Mouse (Mus musculus): ENCODE measurements at regions not wholly inside any gene's neighbourhood (a gene's known extent, or its start where the extent isn't known, plus 50 kb on each side); places are given as distances from the start of the nearest gene placed in this dataset.

- WGBS: 64% methylated on average over 1 of the region's 1 CpGs
- Histone ChIP-seq H3K36me3 (ENCODE audit: control insufficient read depth, insufficient read depth, low read length) (no peaks in the 10 kb centered on the region), H3K9ac (ENCODE audit: low read depth, low read length, severe bottlenecking) (no peak overlapping the region), H3K4me3 (replicated peaks; ENCODE audit: low read length) (no peak overlapping the region), H3K4me1 (ENCODE audit: control insufficient read depth, insufficient read depth, low read length) (no peaks in the 10 kb centered on the region), H3K27ac (replicated peaks; ENCODE audit: low read depth, low read length) (no peak overlapping the region), H3K9me3 (ENCODE audit: control insufficient read depth, low read length) (no peaks in the 10 kb centered on the region), H3K4me2 (replicated peaks; ENCODE audit: low read depth, low read length, severe bottlenecking) (no peak overlapping the region), H3K27me3 (ENCODE audit: control insufficient read depth, insufficient read depth, low read length) (no peaks in the 10 kb centered on the region)
- TF ChIP-seq POLR2A (IDR thresholded peaks at IDR 0.05; ENCODE audit: borderline replicate concordance, extremely low read depth, insufficient read depth, insufficient read length): no peak
- ATAC-seq (ENCODE audit: low FRiP score, low read depth): no peak
- no peak for DNase-seq (ENCODE audit: low spot score)
These were observed 183.4 kb upstream of the Ufl1 start for GRCm38 (mm10) chr4:25464792-25465590.

- Histone ChIP-seq H3K27me3 (ENCODE audit: control insufficient read depth, insufficient read depth, low read length) (no peaks in the 10 kb centered on the region), H3K9me3 (ENCODE audit: control insufficient read depth, low read length) (no peaks in the 10 kb centered on the region), H3K4me2 (replicated peaks; ENCODE audit: low read depth, low read length, severe bottlenecking) (no peak overlapping the region), H3K4me1 (ENCODE audit: control insufficient read depth, insufficient read depth, low read length) (no peaks in the 10 kb centered on the region), H3K27ac (replicated peaks; ENCODE audit: low read depth, low read length) (no peak overlapping the region), H3K4me3 (replicated peaks; ENCODE audit: low read length) (no peak overlapping the region), H3K9ac (ENCODE audit: low read depth, low read length, severe bottlenecking) (no peak overlapping the region), H3K36me3 (ENCODE audit: control insufficient read depth, insufficient read depth, low read length) (no peaks in the 10 kb centered on the region)
- TF ChIP-seq POLR2A (IDR thresholded peaks at IDR 0.05; ENCODE audit: borderline replicate concordance, extremely low read depth, insufficient read depth, insufficient read length): no peak
- WGBS: 65% methylated on average over 1 of the region's 1 CpGs
- DNase-seq (ENCODE audit: low spot score) (no peak), ATAC-seq (ENCODE audit: low FRiP score, low read depth) (no peak)
These were observed 182.4 kb upstream of the Ufl1 start for GRCm38 (mm10) chr4:25464069-25464468.

GRCm38 (mm10) chr4:25460127-25460526, 178.5 kb upstream of the Ufl1 start:
- no peak overlapping the region for H3K4me2 ChIP-seq (replicated peaks; ENCODE audit: low read depth, low read length, severe bottlenecking)
- H3K9ac ChIP-seq (ENCODE audit: low read depth, low read length, severe bottlenecking): no peak overlapping the region
- 85% methylated on average over 1 of the region's 1 CpGs for WGBS
- H3K9me3 ChIP-seq (ENCODE audit: control insufficient read depth, low read length): no peaks in the 10 kb centered on the region
- ATAC-seq (ENCODE audit: low FRiP score, low read depth) (no peak), DNase-seq (ENCODE audit: low spot score) (no peak)
- H3K27ac ChIP-seq (replicated peaks; ENCODE audit: low read depth, low read length): no peak overlapping the region
- H3K27me3 ChIP-seq (ENCODE audit: control insufficient read depth, insufficient read depth, low read length): no peaks in the 10 kb centered on the region
- no peak for TF ChIP-seq POLR2A (IDR thresholded peaks at IDR 0.05; ENCODE audit: borderline replicate concordance, extremely low read depth, insufficient read depth, insufficient read length)
- no peaks in the 10 kb centered on the region for H3K4me1 ChIP-seq (ENCODE audit: control insufficient read depth, insufficient read depth, low read length)
- no peaks in the 10 kb centered on the region for H3K36me3 ChIP-seq (ENCODE audit: control insufficient read depth, insufficient read depth, low read length)
- H3K4me3 ChIP-seq (replicated peaks; ENCODE audit: low read length): no peak overlapping the region

DNA sequence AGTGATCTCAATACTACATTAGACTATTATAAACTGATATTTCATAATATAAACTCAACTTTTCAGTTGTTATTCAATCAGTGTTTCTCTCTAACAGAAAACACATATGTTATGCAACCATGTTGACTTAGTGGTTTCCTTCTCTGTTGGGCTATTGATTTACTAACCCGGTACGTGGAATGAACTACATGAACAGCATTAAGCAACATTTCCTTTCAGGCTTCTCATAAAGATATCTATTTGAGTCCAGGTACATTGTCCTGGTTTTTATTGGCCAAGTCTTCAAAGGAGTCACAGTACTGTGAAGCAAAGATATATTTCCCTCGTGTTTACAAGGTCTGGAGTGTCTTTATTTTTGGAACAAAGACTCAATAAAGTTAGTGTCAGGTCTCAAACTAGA, 173.1 kb upstream of the Ufl1 start:
- H3K4me3 ChIP-seq (replicated peaks; ENCODE audit: low read length): no peak overlapping the region
- no peak overlapping the region for H3K27ac ChIP-seq (replicated peaks; ENCODE audit: low read depth, low read length)
- WGBS: 45% methylated on average over 3 of the region's 3 CpGs
- H3K27me3 ChIP-seq (ENCODE audit: control insufficient read depth, insufficient read depth, low read length): no peaks in the 10 kb centered on the region
- no peaks in the 10 kb centered on the region for H3K36me3 ChIP-seq (ENCODE audit: control insufficient read depth, insufficient read depth, low read length)
- no peaks in the 10 kb centered on the region for H3K9me3 ChIP-seq (ENCODE audit: control insufficient read depth, low read length)
- DNase-seq (ENCODE audit: low spot score) (no peak), ATAC-seq (ENCODE audit: low FRiP score, low read depth) (no peak)
- no peaks in the 10 kb centered on the region for H3K4me1 ChIP-seq (ENCODE audit: control insufficient read depth, insufficient read depth, low read length)
- H3K9ac ChIP-seq (ENCODE audit: low read depth, low read length, severe bottlenecking): no peak overlapping the region
- H3K4me2 ChIP-seq (replicated peaks; ENCODE audit: low read depth, low read length, severe bottlenecking): no peak overlapping the region
- TF ChIP-seq POLR2A (IDR thresholded peaks at IDR 0.05; ENCODE audit: borderline replicate concordance, extremely low read depth, insufficient read depth, insufficient read length): no peak

GRCm38 (mm10) chr4:25453127-25453806, 171.6 kb upstream of the Ufl1 start:
- Histone ChIP-seq H3K36me3 (ENCODE audit: control insufficient read depth, insufficient read depth, low read length) (no peaks in the 10 kb centered on the region), H3K27ac (replicated peaks; ENCODE audit: low read depth, low read length) (no peak overlapping the region), H3K27me3 (ENCODE audit: control insufficient read depth, insufficient read depth, low read length) (no peaks in the 10 kb centered on the region), H3K4me2 (replicated peaks; ENCODE audit: low read depth, low read length, severe bottlenecking) (no peak overlapping the region), H3K9ac (ENCODE audit: low read depth, low read length, severe bottlenecking) (no peak overlapping the region), H3K4me3 (replicated peaks; ENCODE audit: low read length) (no peak overlapping the region), H3K9me3 (ENCODE audit: control insufficient read depth, low read length) (no peaks in the 10 kb centered on the region), H3K4me1 (ENCODE audit: control insufficient read depth, insufficient read depth, low read length) (no peaks in the 10 kb centered on the region)
- no peak for DNase-seq (ENCODE audit: low spot score)
- no peak for ATAC-seq (ENCODE audit: low FRiP score, low read depth)
- 89% methylated on average over 6 of the region's 6 CpGs for WGBS
- no peak for TF ChIP-seq POLR2A (IDR thresholded peaks at IDR 0.05; ENCODE audit: borderline replicate concordance, extremely low read depth, insufficient read depth, insufficient read length)

Measured in limb, embryonic 14.5 days (tissue).